Comparison of ENCODE assay signal across 20 mouse cellular contexts in genomic region chr7:123067396-123067795, GRCm38 (mm10). TPM values are rescaled to one million over a fixed set of nuclear protein-coding genes. Genes with fewer than 3 reads are reported as not detected.
DNase-seq lines count a peak whose midpoint lies in the region; ATAC-seq and TF ChIP-seq lines count a peak whose summit lies in the region.
"Had no signal": no experiment of that assay in that cellular context is flagged by ENCODE, and none has a peak within 500 bp of the region (broad histone marks: within the 10 kb centered on the region; RNA-seq: fewer than 3 reads in every experiment).

No protein-coding gene starts in this region.

- no peaks in the 10 kb centered on the region for H3K36me3 ChIP-seq in intestine, postnatal 0 days (ENCODE audit: control insufficient read depth, insufficient read depth)
- H3K36me3 ChIP-seq in intestine, embryonic 15.5 days = no peaks in the 10 kb centered on the region
- no peaks in the 10 kb centered on the region for H3K36me3 ChIP-seq in E14TG2a.4 (ENCODE audit: insufficient read depth, low read length)
- H3K36me3 ChIP-seq: embryonic facial prominence, embryonic 10.5 days; liver, embryonic 15.5 days; neural tube, embryonic 13.5 days had no signal

- H3K9ac ChIP-seq in intestine, postnatal 0 days (ENCODE audit: low read depth, low read length) = no peak overlapping the region
- no peak overlapping the region for H3K9ac ChIP-seq in intestine, embryonic 15.5 days
- H3K9ac ChIP-seq: liver, embryonic 15.5 days; neural tube, embryonic 13.5 days had no signal

- no peak overlapping the region for H3K4me3 ChIP-seq in intestine, postnatal 0 days (ENCODE audit: low read depth, low read length)
- no peak overlapping the region for H3K4me3 ChIP-seq in intestine, embryonic 15.5 days (replicated peaks)
- no peak overlapping the region for H3K4me3 ChIP-seq in lung, adult 2 months (replicated peaks; ENCODE audit: extremely low read depth, low read depth, low read length)
- H3K4me3 ChIP-seq in E14TG2a.4 (replicated peaks; ENCODE audit: low read length) = no peak overlapping the region
- H3K4me3 ChIP-seq: embryonic facial prominence, embryonic 10.5 days; erythroblast, embryonic 14.5 days; liver, embryonic 15.5 days; megakaryocyte, embryonic 14.5 days; neural tube, embryonic 13.5 days had no signal

- peak; percentile 7 for DNase-seq in lung, postnatal 10 days
- no peak for DNase-seq in lung, adult 2 months
- no peak for DNase-seq in brain, embryonic 14.5 days (ENCODE audit: low read depth)
- DNase-seq: adrenal gland, postnatal 36 days; gastrocnemius, postnatal 25 days; heart, postnatal 36 days; kidney, postnatal 14 days; left cerebral cortex, postnatal 4 days; right cerebral cortex, postnatal 4 days had no signal

- ATAC-seq in intestine, postnatal 0 days = no peak
- ATAC-seq in intestine, embryonic 15.5 days = no peak
- ATAC-seq in erythroid progenitor cell, adult 5-6 weeks (replicated peaks; ENCODE audit: low FRiP score, poor library complexity, severe bottlenecking) = no peak
- ATAC-seq in cerebellum, adult (ENCODE audit: insufficient number of reproducible peaks, low FRiP score, low TSS enrichment) = no peak

- no peaks in the 10 kb centered on the region for H3K9me3 ChIP-seq in intestine, postnatal 0 days (ENCODE audit: control insufficient read depth)
- H3K9me3 ChIP-seq in intestine, embryonic 15.5 days = no peaks in the 10 kb centered on the region
- H3K9me3 ChIP-seq in E14TG2a.4 (ENCODE audit: low read length) = no peaks in the 10 kb centered on the region
- H3K9me3 ChIP-seq: embryonic facial prominence, embryonic 10.5 days; liver, embryonic 15.5 days; neural tube, embryonic 13.5 days had no signal

- no peak for TF ChIP-seq POLR2A in lung, adult 2 months (IDR thresholded peaks at IDR 0.05; ENCODE audit: borderline replicate concordance, extremely low read depth, low read depth, low read length)
- TF ChIP-seq POLR2A in brain, embryonic 14.5 days (IDR thresholded peaks at IDR 0.05; ENCODE audit: borderline replicate concordance, extremely low read depth, insufficient read depth, insufficient read length, poor library complexity, severe bottlenecking) = no peak

- no peak overlapping the region for H3K4me2 ChIP-seq in intestine, postnatal 0 days (replicated peaks; ENCODE audit: low read depth)
- no peak overlapping the region for H3K4me2 ChIP-seq in intestine, embryonic 15.5 days (replicated peaks)
- H3K4me2 ChIP-seq: heart, embryonic 11.5 days; liver, embryonic 15.5 days; neural tube, embryonic 13.5 days had no signal

- no peak overlapping the region for H3K27ac ChIP-seq in intestine, postnatal 0 days (ENCODE audit: low read depth, low read length)
- no peak overlapping the region for H3K27ac ChIP-seq in intestine, embryonic 15.5 days
- H3K27ac ChIP-seq: embryonic facial prominence, embryonic 10.5 days; liver, embryonic 15.5 days had no signal

- H3K27me3 ChIP-seq in intestine, postnatal 0 days (replicated peaks; ENCODE audit: control insufficient read depth, insufficient read depth, low read length) = no peaks in the 10 kb centered on the region
- no peaks in the 10 kb centered on the region for H3K27me3 ChIP-seq in intestine, embryonic 15.5 days (replicated peaks)
- H3K27me3 ChIP-seq in E14TG2a.4 (ENCODE audit: insufficient read depth, low read length) = no peaks in the 10 kb centered on the region
- H3K27me3 ChIP-seq: liver, embryonic 15.5 days; megakaryocyte, embryonic 14.5 days had no signal

- no peaks in the 10 kb centered on the region for H3K4me1 ChIP-seq in intestine, postnatal 0 days (replicated peaks; ENCODE audit: control insufficient read depth, insufficient read depth, low read length)
- H3K4me1 ChIP-seq in intestine, embryonic 15.5 days (replicated peaks) = no peaks in the 10 kb centered on the region
- H3K4me1 ChIP-seq in lung, adult 2 months (ENCODE audit: control insufficient read depth, insufficient read depth, low read length) = no peaks in the 10 kb centered on the region
- peaks cover 16% of the 10 kb centered on the region for H3K4me1 ChIP-seq in E14TG2a.4 (replicated peaks; ENCODE audit: low read depth, low read length)
- H3K4me1 ChIP-seq: liver, embryonic 15.5 days had no signal

- WGBS in intestine, postnatal 0 days = 81% methylated on average over 1 of the region's 1 CpGs
- WGBS in intestine, embryonic 15.5 days = 81% methylated on average over 1 of the region's 1 CpGs
- WGBS in lung, adult 2 months = 87% methylated on average over 1 of the region's 1 CpGs

- peak; percentile 31 for TF ChIP-seq CTCF in intestine, postnatal 0 days (IDR thresholded peaks at IDR 0.05; ENCODE audit: low read depth)
- no peak for TF ChIP-seq CTCF in lung, adult 2 months (IDR thresholded peaks at IDR 0.05; ENCODE audit: insufficient read depth, low read length)
- peak; percentile 62 for TF ChIP-seq CTCF in E14TG2a.4 (conservative IDR thresholded peaks at IDR 0.05; ENCODE audit: low read length)
- peak; percentile 5; the same call in 1 of the 2 replicates for TF ChIP-seq CTCF in brain, embryonic 14.5 days (IDR thresholded peaks at IDR 0.05; ENCODE audit: borderline replicate concordance, extremely low read depth, insufficient read depth, insufficient read length)

RNA-seq across cellular contexts. Expression of gene Tnrc6a, which starts 56.3 kb away (rescaled TPM):
- 42.0 and 55.0 TPM in 2 replicates for polyA plus RNA-seq in intestine, postnatal 0 days (2015; fragmentation: Nextera tagmentation; extraction: Ambion mirVana)
- polyA plus RNA-seq in intestine, embryonic 15.5 days (2015; fragmentation: Nextera tagmentation; extraction: Ambion mirVana) = 27.2 and 38.3 TPM in 2 replicates
- polyA plus RNA-seq in lung, adult 2 months (2012; rRNA removed) = 30.5 and 33.2 TPM in 2 replicates
- 78.8 and 88.9 TPM in 2 replicates for polyA plus RNA-seq in brain, embryonic 14.5 days (2012; rRNA removed)
- 35.2 and 38.6 TPM in 2 replicates for total RNA-seq in erythroid progenitor cell, adult 5-6 weeks (2015; ENCODE audit: low replicate concordance)
- 41.8 and 57.6 TPM in 2 replicates for total RNA-seq in erythroid progenitor cell, adult 5-6 weeks (2017; ENCODE audit: low replicate concordance)
